Mouse (Mus musculus): ENCODE data around the gene Hand2.

GRCm38 (mm10) chr8:57319092-57319980 lies 1.4 kb upstream of the Hand2 start:
- TF ChIP-seq CTCF (IDR thresholded peaks at IDR 0.05; ENCODE audit: control insufficient read depth, insufficient read depth, low read length) = no peak
- TF ChIP-seq POLR2A (IDR thresholded peaks at IDR 0.05; ENCODE audit: borderline replicate concordance, control insufficient read depth, low read depth, low read length) = no peak

Measured in bone marrow, adult 2 months (tissue).